Mouse (Mus musculus) heart, postnatal 25 days (tissue): ENCODE data around the gene L2hgdh. TPM values are rescaled to one million over a fixed set of nuclear protein-coding genes. Genes with fewer than 3 reads are reported as not detected.

Experiments used
- DNase-seq: peaks from one replicate; pipeline ENCODE4 v3.0.0; 2022; ENCODE audit warnings: low spot score
- intact Hi-C: fragments of 180-260 bp; cut with DNase I; formaldehyde crosslinking; loops from one replicate; pipeline ENCODE4 v1.15.1; 2025
- total RNA-seq, 2 experiments: library from RNA; stranded (reverse); gene quantifications; 2 replicates each; pipeline ENCODE4 v1.2.3; 2021

L2hgdh gene
- total RNA-seq = 10 to 100 TPM; 41.7 to 47.7 TPM

- peak; percentile 94 for DNase-seq
Measured at GRCm38 (mm10) chr12:69724711-69725460, at the start of gene L2hgdh, which contains the start of gene Atp5s. L2hgdh (minus strand) TSS chr12:69724873. Atp5s (plus strand) TSS chr12:69724950.

GRCm38 (mm10) chr12:69768841-69769240, 44.2 kb upstream of the L2hgdh start:
- intact Hi-C loops = no loop called here
- no peak for DNase-seq

More at GRCm38 (mm10) chr12:69724711-69725460, at the start of gene L2hgdh, which contains the start of gene Atp5s:
- intact Hi-C loops = no loop called here

- intact Hi-C loops = no loop called here
- DNase-seq = no peak
Measured at GRCm38 (mm10) chr12:69767476-69768258, 43.0 kb upstream of the L2hgdh start.

GRCm38 (mm10) chr12:69766185-69766904, 41.7 kb upstream of the L2hgdh start:
- no peak for DNase-seq
- intact Hi-C loops = no loop called here

GRCm38 (mm10) chr12:69765543-69765942, 40.9 kb upstream of the L2hgdh start:
- intact Hi-C loops = no loop called here
- no peak for DNase-seq

DNA sequence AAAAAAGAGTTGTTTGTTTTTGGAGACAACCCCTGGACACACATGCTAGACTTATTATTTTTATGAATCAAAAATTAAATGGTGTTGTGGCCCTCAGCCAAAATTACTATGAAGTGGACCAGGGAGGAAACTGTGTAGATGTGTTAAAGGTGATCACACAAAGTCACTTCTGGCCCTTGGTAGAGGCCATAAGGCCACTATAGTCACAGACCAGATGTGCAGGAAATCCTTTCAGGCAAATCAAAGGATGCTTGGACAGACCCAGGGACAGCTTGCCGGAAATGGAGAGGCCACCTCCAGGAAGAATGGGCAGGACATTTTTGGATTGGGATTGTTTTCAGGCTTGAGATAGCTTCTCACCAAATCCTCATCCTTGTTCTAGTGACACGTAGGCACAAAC, 36.9 kb upstream of the L2hgdh start:
- DNase-seq = peak; percentile 12
- intact Hi-C loops = loop anchor here (2.0 kb wide), 1 partner anchor 29 kb away; the partner anchor contains the start of gene Cdkl1

DNA sequence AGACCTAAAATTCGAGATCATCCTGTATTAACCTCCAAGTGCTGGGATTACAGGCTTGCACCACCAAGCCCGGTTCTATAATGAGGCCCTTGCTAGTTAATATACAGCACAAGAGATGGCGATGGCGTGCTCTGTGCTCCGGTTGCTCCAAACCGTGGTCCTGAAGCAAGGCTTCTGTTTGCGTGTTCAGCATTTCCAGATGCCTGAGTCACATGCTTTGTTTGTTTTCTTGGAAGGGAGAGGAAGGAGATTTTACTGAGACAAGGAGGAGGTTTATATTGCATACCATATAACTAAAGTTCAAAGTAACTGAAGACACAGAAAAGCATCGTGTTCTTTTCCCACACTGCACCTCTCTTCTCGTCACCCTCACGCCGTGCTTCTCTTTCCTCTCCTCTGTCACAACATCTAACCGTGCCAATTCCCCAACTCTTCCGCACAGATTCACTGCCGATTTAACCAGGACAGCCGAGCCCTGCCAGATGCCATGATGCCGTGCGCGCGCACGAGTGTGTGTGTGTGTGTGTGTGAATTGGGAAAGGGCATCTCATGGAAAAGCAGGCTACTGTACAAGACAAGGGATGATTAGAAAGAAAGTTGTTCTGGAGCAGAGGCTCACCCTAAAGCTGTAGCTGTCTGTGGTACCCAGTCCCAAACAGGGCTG, 36.2 kb upstream of the L2hgdh start:
- DNase-seq = no peak
- intact Hi-C loops = loop anchor here (2.0 kb wide), 1 partner anchor 30 kb away; the partner anchor contains the start of gene Cdkl1

- DNase-seq = no peak
- intact Hi-C loops = loop anchor here (2.0 kb wide), 1 partner anchor 31 kb away; the partner anchor contains the start of gene Cdkl1
Measured at GRCm38 (mm10) chr12:69760014-69760413, 35.3 kb upstream of the L2hgdh start.

GRCm38 (mm10) chr12:69759267-69759885, 34.7 kb upstream of the L2hgdh start:
- intact Hi-C loops = loop anchor here (5.0 kb wide), 1 partner anchor 68 kb away; no protein-coding TSS in a partner anchor
- DNase-seq = no peak

- intact Hi-C loops = loop anchor here (5.0 kb wide), 1 partner anchor 69 kb away; no protein-coding TSS in a partner anchor
- DNase-seq = no peak
Measured at GRCm38 (mm10) chr12:69758221-69759185, 33.8 kb upstream of the L2hgdh start.

- intact Hi-C loops = loop anchor here (2.0 to 5.0 kb wide), 3 partner anchors 70 to 305 kb away; partner anchors contain the start of genes Atl1 and Map4k5
- DNase-seq = peak; percentile 70
Measured at GRCm38 (mm10) chr12:69757418-69758141, 32.9 kb upstream of the L2hgdh start.

DNA sequence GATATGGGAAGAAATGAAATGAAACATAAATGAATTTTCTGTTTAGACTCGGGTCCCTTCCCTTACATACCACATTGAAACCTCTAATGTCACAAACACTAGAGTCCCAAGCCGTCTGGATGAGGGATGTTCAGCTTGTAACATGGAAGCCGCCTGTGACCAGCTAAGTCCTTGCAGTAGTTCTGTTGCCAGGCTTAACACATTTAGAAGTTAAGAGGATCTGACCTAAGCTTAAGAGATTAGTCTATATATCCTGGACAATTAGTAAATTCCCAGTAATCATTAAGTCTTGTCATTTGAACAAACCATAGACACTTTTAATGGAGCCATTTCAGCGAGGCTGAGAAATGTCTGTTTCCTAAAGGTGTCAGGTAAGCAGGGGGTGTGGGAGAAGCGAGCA, 31.3 kb upstream of the L2hgdh start:
- intact Hi-C loops = loop anchor here (2.0 to 5.0 kb wide), 3 partner anchors 71 to 307 kb away; partner anchors contain the start of genes Atl1 and Map4k5
- no peak for DNase-seq

DNA sequence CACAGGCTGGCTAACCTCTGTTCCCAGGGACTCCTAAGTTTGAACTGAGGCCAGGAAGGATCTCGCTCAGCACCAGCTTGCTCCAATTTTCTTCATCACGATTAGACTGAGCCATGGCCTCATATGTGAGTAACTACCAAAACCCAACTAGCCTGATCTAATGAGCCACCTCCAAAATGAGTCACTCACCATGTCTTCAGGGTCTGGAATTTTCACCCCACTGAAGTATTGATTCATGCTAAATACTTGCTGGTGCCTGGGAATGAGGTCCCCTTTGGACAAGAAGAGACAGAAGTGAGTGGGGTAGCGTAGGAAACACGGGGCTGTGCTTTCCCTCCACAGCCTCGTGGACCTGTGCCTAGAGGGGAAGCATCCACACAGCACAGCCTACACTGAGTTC, 29.3 kb upstream of the L2hgdh start:
- DNase-seq = no peak
- intact Hi-C loops = no loop called here

DNA sequence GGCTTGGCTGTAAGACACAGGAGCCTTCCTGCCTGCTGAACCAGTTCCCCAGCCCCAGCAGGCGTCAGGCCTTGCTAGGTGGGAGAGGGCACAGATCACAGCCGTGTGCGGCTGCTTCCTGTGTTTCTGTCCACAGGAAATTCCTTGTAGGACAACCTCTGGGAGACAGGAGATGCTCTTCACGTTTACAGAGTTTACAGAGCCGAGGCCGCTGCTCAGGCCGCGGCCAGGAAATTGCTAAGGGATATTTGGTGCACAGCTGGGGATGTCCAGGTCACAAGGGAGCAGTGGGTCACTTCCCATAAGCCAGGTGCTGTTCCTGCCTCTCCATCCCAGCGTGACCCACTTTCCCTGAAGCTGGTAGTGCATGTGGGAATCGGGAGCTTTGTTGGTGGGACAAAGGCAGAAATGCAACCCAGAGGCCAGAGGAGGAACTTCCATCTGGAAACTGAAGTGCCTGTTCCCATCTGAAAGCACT, 27.2 kb upstream of the L2hgdh start:
- DNase-seq = peak; percentile 26
- intact Hi-C loops = no loop called here

DNA sequence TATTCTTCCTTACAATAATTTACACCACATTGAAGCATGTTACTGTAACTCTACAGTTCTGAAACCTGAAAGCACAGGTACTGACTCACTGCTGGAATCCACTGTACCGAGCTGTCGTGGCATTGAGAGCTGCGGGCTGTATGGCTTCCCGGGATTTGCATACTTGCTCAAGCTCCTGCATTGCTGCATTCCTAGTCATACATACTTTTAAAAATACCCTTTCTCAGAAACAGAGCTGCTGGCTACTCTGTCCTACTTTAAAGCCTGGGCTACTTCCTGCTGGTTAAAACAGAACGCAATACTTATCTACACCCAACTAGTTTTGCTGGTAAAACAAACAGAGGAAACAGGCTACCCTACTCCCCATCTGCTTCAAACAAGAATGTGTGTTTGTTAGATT, 19.5 kb upstream of the L2hgdh start:
- intact Hi-C loops = no loop called here
- DNase-seq = no peak

- intact Hi-C loops = no loop called here
- no peak for DNase-seq
Measured at GRCm38 (mm10) chr12:69741965-69742364, 17.3 kb upstream of the L2hgdh start.

DNA sequence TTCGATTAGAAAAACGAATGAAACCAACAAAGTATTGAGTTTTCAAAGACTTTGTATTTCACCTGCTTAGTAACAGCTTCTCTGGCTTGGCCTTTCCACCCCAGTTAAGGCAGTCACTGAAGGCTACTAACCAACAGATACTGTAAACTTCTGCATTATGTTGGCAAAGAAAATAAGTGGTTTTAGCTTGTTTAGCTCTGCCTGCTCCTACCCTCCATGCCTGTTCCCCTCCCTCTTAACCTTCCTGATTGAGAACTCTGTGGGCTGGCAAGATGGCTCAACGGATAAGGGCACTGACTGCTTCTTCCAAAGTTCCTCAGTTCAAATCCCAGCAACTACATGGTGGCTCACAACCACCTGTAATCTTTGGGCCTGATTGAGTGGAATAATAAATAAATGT, 9.2 kb upstream of the L2hgdh start:
- intact Hi-C loops = loop anchor here (1.0 to 5.0 kb wide), 3 partner anchors 68 to 189 kb away; partner anchors contain the start of genes Atl1 and Map4k5
- no peak for DNase-seq
